Mouse (Mus musculus) intestine, embryonic 16.5 days (tissue): ENCODE measurements around the gene Gpr174. TPM values are rescaled to one million over a fixed set of nuclear protein-coding genes. Genes with fewer than 3 reads are reported as not detected.
"Not testable (repeated sequence)": the region's sequence is repeated elsewhere in the genome, so short reads cannot be mapped to it uniquely, and the experiment has no call there.

Source experiments
- ATAC-seq: fragments of 200-750 bp; cut with Nextera tagmentation; 2 replicates; pipeline ENCODE4 v1.8.0; 2017; ENCODE audit warnings: moderate TSS enrichment, moderate library complexity
- H3K27ac ChIP-seq: fragments of 300-500 bp; sonication (generic); 2 replicates; pipeline ENCODE4 v1.5.1; 2014; ENCODE audit warnings: mild to moderate bottlenecking, low read length
- H3K27me3 ChIP-seq: fragments of 300-500 bp; sonication (generic); replicated peaks from 2 replicates; pipeline ENCODE4 v1.6.1; 2014; ENCODE audit warnings: low read length, control low read depth, mixed read lengths; ENCODE audit not compliant: control insufficient read depth, insufficient read depth
- H3K36me3 ChIP-seq: fragments of 300-500 bp; sonication (generic); 2 replicates; pipeline ENCODE4 v1.6.1; 2014; ENCODE audit warnings: low read length, control low read depth; ENCODE audit not compliant: control insufficient read depth, insufficient read depth
- H3K4me1 ChIP-seq: fragments of 300-500 bp; sonication (generic); 2 replicates; pipeline ENCODE4 v1.6.1; 2014; ENCODE audit warnings: low read length, control low read depth, mixed read lengths; ENCODE audit not compliant: control insufficient read depth, insufficient read depth
- H3K4me2 ChIP-seq: fragments of 300-500 bp; sonication (generic); 2 replicates; pipeline ENCODE4 v1.6.1; 2014; ENCODE audit warnings: low read depth, low read length, control low read depth
- H3K4me3 ChIP-seq: fragments of 300-500 bp; sonication (generic); 2 replicates; pipeline ENCODE4 v1.5.1; 2014; ENCODE audit warnings: mild to moderate bottlenecking, low read length
- H3K9ac ChIP-seq: fragments of 300-500 bp; sonication (generic); 2 replicates; pipeline ENCODE4 v1.6.1; 2014; ENCODE audit warnings: low read depth, low read length
- H3K9me3 ChIP-seq: fragments of 300-500 bp; sonication (generic); 2 replicates; pipeline ENCODE4 v1.6.1; 2016; ENCODE audit warnings: low read length, control low read depth; ENCODE audit not compliant: control insufficient read depth
- WGBS: fragments of 180-500 bp; shearing (Covaris S2); extraction: QIAGEN DNeasy Blood & Tissue Kit; methylation state at CpG from one replicate; pipeline ENCODE4 v1.1.7; 2014; 5-methylcytosine and 5-hydroxymethylcytosine counted together
- polyA plus RNA-seq: library from polyadenylated mRNA; unstranded; fragments of >200 nt; fragmentation: Nextera tagmentation; extraction: Ambion mirVana; gene quantifications from 2 replicates; pipeline ENCODE4 v1.2.1, GENCODE M21; 2015

Gene Gpr174
- polyA plus RNA-seq, 1 experiment from 2014 or later, result 0.11 TPM

DNA sequence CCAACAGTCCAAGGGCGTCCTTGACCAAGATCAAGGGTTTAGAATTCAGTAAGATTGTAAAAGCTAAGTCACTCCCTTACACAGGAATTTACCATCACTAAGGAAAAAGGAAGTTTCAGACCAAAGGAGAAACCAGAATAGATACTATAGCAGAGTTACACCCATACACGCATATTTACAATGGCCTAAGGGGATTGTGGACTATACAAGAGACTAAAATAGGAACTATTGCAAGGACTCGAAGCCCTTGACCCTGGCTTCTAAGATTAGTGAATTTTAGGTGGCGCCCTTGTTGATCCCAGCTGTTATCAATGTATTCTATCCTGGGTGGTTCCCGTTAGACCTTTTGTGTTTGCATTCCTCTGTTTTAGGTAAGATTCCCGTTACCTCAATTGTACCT, 42.2 kb downstream of the Gpr174 start:
- not testable (repeated sequence) for H3K36me3 ChIP-seq, H3K4me1 ChIP-seq, H3K27ac ChIP-seq, ATAC-seq, H3K4me2 ChIP-seq, H3K9me3 ChIP-seq, H3K4me3 ChIP-seq, H3K27me3 ChIP-seq, H3K9ac ChIP-seq
- WGBS, result 82% methylated on average over 6 of the region's 6 CpGs

DNA sequence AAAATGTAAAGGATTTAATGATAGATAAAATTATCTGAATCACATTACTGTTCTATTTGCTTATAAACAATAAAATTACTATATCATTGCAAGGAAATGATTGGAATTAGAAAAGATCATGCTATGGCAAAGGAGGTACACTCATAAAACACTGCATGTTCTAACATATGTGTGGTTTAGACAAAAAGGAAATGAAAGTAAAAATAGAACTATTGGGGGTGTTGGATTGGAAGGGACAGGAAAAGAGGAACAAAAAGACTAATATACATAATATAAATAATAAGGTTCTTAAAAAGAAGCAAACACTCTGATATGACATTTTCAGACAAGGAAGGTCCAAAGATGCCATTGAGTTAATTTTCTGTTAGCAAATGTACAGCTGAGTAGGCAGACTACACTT, 43.1 kb downstream of the Gpr174 start:
- no peak overlapping the region for H3K4me3 ChIP-seq
- H3K4me2 ChIP-seq, result no peak overlapping the region
- no peak overlapping the region for H3K9ac ChIP-seq
- H3K27me3 ChIP-seq, result no peaks in the 10 kb centered on the region
- no peak for ATAC-seq
- no peak overlapping the region for H3K27ac ChIP-seq
- H3K9me3 ChIP-seq, result no peaks in the 10 kb centered on the region
- H3K4me1 ChIP-seq, result no peaks in the 10 kb centered on the region
- no peaks in the 10 kb centered on the region for H3K36me3 ChIP-seq

DNA sequence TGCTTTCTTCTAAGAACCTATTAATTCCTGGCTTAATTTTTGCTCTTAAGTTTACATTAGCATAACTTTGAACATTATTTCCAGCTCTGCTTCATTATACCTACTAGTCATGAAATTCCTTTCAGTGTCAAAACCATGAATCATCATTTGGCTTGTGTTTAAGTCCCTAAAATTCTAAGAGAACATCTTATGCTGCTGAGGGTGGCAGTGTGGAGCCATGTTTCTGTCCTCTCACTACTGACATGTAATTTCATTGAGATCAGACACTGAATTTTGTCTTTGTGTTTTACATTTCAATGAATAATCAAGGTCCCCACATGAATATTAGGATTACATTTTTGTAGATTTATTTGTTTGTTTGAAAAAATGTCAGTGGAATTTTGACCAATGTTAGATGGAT, 50.8 kb downstream of the Gpr174 start:
- Histone ChIP-seq H3K27me3 (no peaks in the 10 kb centered on the region), H3K36me3 (no peaks in the 10 kb centered on the region)
- no peak for ATAC-seq

DNA sequence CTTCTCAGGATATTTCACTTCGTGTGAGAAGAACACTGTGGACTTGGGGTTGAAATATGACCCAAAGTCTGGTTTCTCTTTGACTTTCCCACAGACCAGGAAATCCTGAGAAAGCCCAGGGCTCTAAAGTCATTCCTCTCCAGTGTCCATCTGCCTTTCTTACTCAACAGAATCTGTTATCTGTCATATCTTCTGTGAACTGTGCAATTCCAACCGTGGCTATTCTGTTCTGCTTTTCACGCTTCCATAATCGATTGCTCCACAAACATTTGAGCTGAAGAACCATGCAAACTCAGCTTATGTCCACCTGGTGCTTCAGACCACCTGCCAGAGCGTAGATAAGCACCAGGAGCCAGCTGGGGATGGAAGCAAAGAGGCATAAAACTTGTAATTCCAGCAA, 56.9 kb downstream of the Gpr174 start:
- no peaks in the 10 kb centered on the region for H3K4me1 ChIP-seq
- no peaks in the 10 kb centered on the region for H3K27me3 ChIP-seq
- WGBS, result 46% methylated on average over 5 of the region's 5 CpGs
- no peak for ATAC-seq
- no peak overlapping the region for H3K27ac ChIP-seq
- no peak overlapping the region for H3K4me3 ChIP-seq
- H3K36me3 ChIP-seq, result no peaks in the 10 kb centered on the region
- H3K4me2 ChIP-seq, result no peak overlapping the region
- H3K9ac ChIP-seq, result no peak overlapping the region
- H3K9me3 ChIP-seq, result no peaks in the 10 kb centered on the region

More for the DNA sequence above, 50.8 kb downstream of the Gpr174 start:
- Histone ChIP-seq H3K9me3 (no peaks in the 10 kb centered on the region), H3K4me3 (no peak overlapping the region), H3K4me2 (no peak overlapping the region), H3K27ac (no peak overlapping the region), H3K4me1 (no peaks in the 10 kb centered on the region), H3K9ac (no peak overlapping the region)

GRCm38 (mm10) chrX:107325697-107326381, 70.2 kb downstream of the Gpr174 start:
- Histone ChIP-seq H3K36me3 (no peaks in the 10 kb centered on the region), H3K27me3 (no peaks in the 10 kb centered on the region), H3K4me3 (no peak overlapping the region), H3K9ac (no peak overlapping the region), H3K4me1 (no peaks in the 10 kb centered on the region), H3K4me2 (no peak overlapping the region), H3K27ac (no peak overlapping the region), H3K9me3 (no peaks in the 10 kb centered on the region)
- no peak for ATAC-seq
- 68% methylated on average over 8 of the region's 8 CpGs for WGBS

DNA sequence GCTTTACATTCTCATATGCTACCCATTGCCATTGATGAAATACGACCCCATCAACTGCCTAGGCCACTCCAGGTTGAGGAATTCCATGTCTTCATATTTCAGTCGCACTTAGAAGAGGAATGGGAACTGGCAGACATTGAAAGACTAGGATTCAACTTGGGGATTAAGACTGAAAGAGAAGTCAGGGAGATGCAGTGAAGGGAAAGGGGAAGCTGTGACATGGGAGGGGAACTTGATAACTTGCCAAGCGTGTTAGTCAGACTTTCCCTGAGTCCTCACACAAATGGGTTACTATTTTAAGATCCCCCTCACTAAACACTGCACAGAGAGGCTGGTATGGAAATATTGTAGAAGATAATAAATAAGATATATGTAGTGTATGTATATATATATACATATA, 74.2 kb downstream of the Gpr174 start:
- 67% methylated on average over 3 of the region's 3 CpGs for WGBS
- no peaks in the 10 kb centered on the region for H3K27me3 ChIP-seq
- H3K9me3 ChIP-seq, result no peaks in the 10 kb centered on the region
- no peak overlapping the region for H3K4me3 ChIP-seq
- H3K27ac ChIP-seq, result no peak overlapping the region
- no peak overlapping the region for H3K9ac ChIP-seq
- ATAC-seq, result no peak
- no peaks in the 10 kb centered on the region for H3K36me3 ChIP-seq
- H3K4me2 ChIP-seq, result no peak overlapping the region
- H3K4me1 ChIP-seq, result no peaks in the 10 kb centered on the region

- no peaks in the 10 kb centered on the region for H3K27me3 ChIP-seq
- H3K4me2 ChIP-seq, result no peak overlapping the region
- H3K36me3 ChIP-seq, result no peaks in the 10 kb centered on the region
- no peak for ATAC-seq
- H3K4me3 ChIP-seq, result no peak overlapping the region
- H3K4me1 ChIP-seq, result no peaks in the 10 kb centered on the region
- H3K9ac ChIP-seq, result no peak overlapping the region
- H3K9me3 ChIP-seq, result no peaks in the 10 kb centered on the region
- H3K27ac ChIP-seq, result no peak overlapping the region
- 81% methylated on average over 1 of the region's 1 CpGs for WGBS
Measured at GRCm38 (mm10) chrX:107336609-107337008, 80.9 kb downstream of the Gpr174 start.

DNA sequence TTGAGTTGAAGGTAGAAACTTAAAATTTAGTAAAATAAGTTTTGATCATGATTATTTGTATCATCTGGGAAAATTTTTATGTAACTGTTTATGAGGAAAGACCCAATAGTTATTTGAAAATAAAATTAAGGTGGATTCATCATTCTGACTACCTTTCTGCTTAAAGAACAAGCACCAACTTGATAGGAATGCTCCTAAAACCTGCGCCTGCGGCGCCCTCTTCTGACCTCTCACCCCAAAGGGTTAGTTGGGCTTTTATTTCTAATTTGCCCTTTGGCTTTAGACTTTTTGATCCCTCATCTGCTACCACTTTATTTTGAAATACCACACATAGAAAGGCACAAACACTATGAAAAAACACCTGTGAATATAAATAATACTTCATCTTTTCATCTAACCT, 86.3 kb downstream of the Gpr174 start:
- WGBS, result 53% methylated on average over 3 of the region's 3 CpGs
- no peak for ATAC-seq

More for the DNA sequence above, 86.3 kb downstream of the Gpr174 start:
- no peaks in the 10 kb centered on the region for H3K9me3 ChIP-seq
- H3K27me3 ChIP-seq, result no peaks in the 10 kb centered on the region
- H3K36me3 ChIP-seq, result no peaks in the 10 kb centered on the region
- no peaks in the 10 kb centered on the region for H3K4me1 ChIP-seq
- no peak overlapping the region for H3K27ac ChIP-seq
- H3K4me3 ChIP-seq, result no peak overlapping the region
- no peak overlapping the region for H3K4me2 ChIP-seq
- H3K9ac ChIP-seq, result no peak overlapping the region
